Mouse (Mus musculus) small intestine, adult 2 months (tissue): ENCODE data around the gene Mef2b. TPM values are rescaled to one million over a fixed set of nuclear protein-coding genes. Genes with fewer than 3 reads are reported as not detected.

Experiments
- H3K27ac ChIP-seq: fragments of 200-500 bp; 2 replicates; pipeline ENCODE4 v1.5.1; 2012; ENCODE audit warnings: low read depth, low read length, control low read depth, inconsistent platforms; ENCODE audit not compliant: insufficient read depth
- H3K27me3 ChIP-seq: fragments of 200-500 bp; 2 replicates; pipeline ENCODE4 v1.6.1; 2012; ENCODE audit warnings: mild to moderate bottlenecking, moderate library complexity, low read length, inconsistent platforms; ENCODE audit not compliant: control insufficient read depth, insufficient read depth
- H3K36me3 ChIP-seq: fragments of 200-500 bp; 2 replicates; pipeline ENCODE4 v1.6.1; 2012; ENCODE audit warnings: mild to moderate bottlenecking, low read length, control low read depth, inconsistent platforms; ENCODE audit not compliant: control insufficient read depth, insufficient read depth
- H3K4me1 ChIP-seq: fragments of 200-500 bp; 2 replicates; pipeline ENCODE4 v1.6.1; 2012; ENCODE audit warnings: low read length, inconsistent platforms, mixed read lengths; ENCODE audit not compliant: control insufficient read depth, insufficient read depth, insufficient read length
- H3K4me3 ChIP-seq: fragments of 200-500 bp; 2 replicates; pipeline ENCODE4 v1.5.1; 2012; ENCODE audit warnings: low read depth, mild to moderate bottlenecking, control low read depth, inconsistent platforms, low read length, moderate library complexity
- CTCF ChIP-seq: fragments of 200-500 bp; IDR thresholded peaks from 2 replicates; pipeline ENCODE4 v1.5.1; 2012; ENCODE audit warnings: low read depth, mild to moderate bottlenecking, control low read depth, inconsistent platforms, low read length, moderate library complexity, mixed read lengths; ENCODE audit not compliant: insufficient replicate concordance, insufficient read length; ENCODE audit errors: extremely low read depth
- POLR2A ChIP-seq: fragments of 200-500 bp; IDR thresholded peaks from 2 replicates; pipeline ENCODE4 v1.6.1; 2012; ENCODE audit warnings: low read depth, mild to moderate bottlenecking, control low read depth, inconsistent platforms, low read length, moderate library complexity
- WGBS: fragments of 180-500 bp; shearing (Covaris S2); methylation state at CpG from one replicate; pipeline ENCODE4 v1.1.7; 2018; 5-methylcytosine and 5-hydroxymethylcytosine counted together
- polyA plus RNA-seq: library from polyadenylated mRNA; depleted of rRNA; stranded (reverse); fragments of >200 nt; gene quantifications from 2 replicates; pipeline ENCODE4 v1.2.3, GENCODE M21; 2012

Mef2b gene
- polyA plus RNA-seq, 1 experiment: 5.3 TPM

- Histone ChIP-seq H3K27me3 (no peaks in the 10 kb centered on the region), H3K36me3 (no peaks in the 10 kb centered on the region), H3K4me1 (peaks cover 35% of the 10 kb centered on the region), H3K27ac (no peak overlapping the region), H3K4me3 (no peak overlapping the region)
- TF ChIP-seq POLR2A (no peak), CTCF (no peak)
- WGBS: 32% methylated on average over 7 of the region's 7 CpGs
Measured at GRCm38 (mm10) chr8:70197603-70198002, 58.1 kb downstream of the Mef2b start.

GRCm38 (mm10) chr8:70200098-70200681 lies 60.7 kb downstream of the Mef2b start:
- H3K27ac ChIP-seq: no peak overlapping the region
- no peak overlapping the region for H3K4me3 ChIP-seq
- H3K27me3 ChIP-seq: no peaks in the 10 kb centered on the region
- WGBS: 21% methylated on average over 5 of the region's 5 CpGs
- TF ChIP-seq CTCF (peak; percentile 46; the same call in 1 of the 2 replicates), POLR2A (no peak)
- peaks cover 23% of the 10 kb centered on the region for H3K4me1 ChIP-seq
- no peaks in the 10 kb centered on the region for H3K36me3 ChIP-seq

DNA sequence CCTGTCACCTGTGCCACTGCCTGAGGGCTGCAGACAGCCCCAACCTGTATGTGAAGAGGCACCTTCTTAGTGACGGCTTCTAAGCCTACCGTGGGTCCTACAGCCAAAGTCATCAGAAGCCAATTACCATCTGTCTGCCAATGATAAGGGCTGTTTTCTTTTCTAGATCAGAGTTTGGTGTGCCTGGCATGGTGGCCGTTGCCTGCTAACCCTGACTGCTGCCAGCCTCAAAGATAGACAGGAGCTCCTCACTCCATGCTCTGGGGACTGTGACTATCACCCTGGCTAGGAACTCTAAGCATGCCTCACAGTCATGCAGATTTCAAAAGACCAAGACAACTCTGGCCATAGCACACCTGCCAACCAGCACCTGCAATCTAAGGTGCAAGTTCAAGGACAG lies 61.9 kb downstream of the Mef2b start:
- WGBS: 33% methylated on average over 3 of the region's 3 CpGs
- H3K27me3 ChIP-seq: no peaks in the 10 kb centered on the region
- H3K27ac ChIP-seq: no peak overlapping the region
- no peak overlapping the region for H3K4me3 ChIP-seq
- H3K4me1 ChIP-seq: peaks cover 23% of the 10 kb centered on the region
- TF ChIP-seq CTCF (no peak), POLR2A (no peak)
- no peaks in the 10 kb centered on the region for H3K36me3 ChIP-seq

GRCm38 (mm10) chr8:70203072-70203471 lies 63.6 kb downstream of the Mef2b start:
- H3K4me1 ChIP-seq: peaks cover 20% of the 10 kb centered on the region
- H3K36me3 ChIP-seq: no peaks in the 10 kb centered on the region
- no peak overlapping the region for H3K4me3 ChIP-seq
- no peaks in the 10 kb centered on the region for H3K27me3 ChIP-seq
- TF ChIP-seq CTCF (no peak), POLR2A (no peak)
- H3K27ac ChIP-seq: no peak overlapping the region
- WGBS: 93% methylated on average over 4 of the region's 4 CpGs

DNA sequence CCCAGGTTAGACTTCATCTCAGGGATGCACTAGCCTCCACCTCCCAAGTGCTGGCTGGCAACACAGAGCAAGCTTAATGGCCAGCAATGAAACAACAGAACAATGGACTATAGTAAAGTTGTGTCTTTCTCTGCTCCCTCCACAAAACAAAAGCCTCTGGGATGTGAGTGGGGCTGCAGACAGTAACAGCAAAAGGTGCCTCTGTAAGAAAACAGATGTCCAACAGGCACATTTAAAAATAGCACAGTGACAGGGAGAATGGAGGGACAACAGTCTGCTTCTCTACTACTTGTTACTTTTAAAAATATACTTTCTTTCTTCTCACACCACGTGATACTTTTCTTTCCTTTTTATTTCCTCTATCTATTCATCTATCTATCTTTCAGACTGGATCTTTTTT lies 65.2 kb downstream of the Mef2b start:
- Histone ChIP-seq H3K4me3 (no peak overlapping the region), H3K36me3 (no peaks in the 10 kb centered on the region), H3K27ac (no peak overlapping the region), H3K4me1 (peaks cover 21% of the 10 kb centered on the region; the same call in 1 of the 2 replicates), H3K27me3 (no peaks in the 10 kb centered on the region)
- 63% methylated on average over 1 of the region's 1 CpGs for WGBS
- TF ChIP-seq CTCF (no peak), POLR2A (no peak)

DNA sequence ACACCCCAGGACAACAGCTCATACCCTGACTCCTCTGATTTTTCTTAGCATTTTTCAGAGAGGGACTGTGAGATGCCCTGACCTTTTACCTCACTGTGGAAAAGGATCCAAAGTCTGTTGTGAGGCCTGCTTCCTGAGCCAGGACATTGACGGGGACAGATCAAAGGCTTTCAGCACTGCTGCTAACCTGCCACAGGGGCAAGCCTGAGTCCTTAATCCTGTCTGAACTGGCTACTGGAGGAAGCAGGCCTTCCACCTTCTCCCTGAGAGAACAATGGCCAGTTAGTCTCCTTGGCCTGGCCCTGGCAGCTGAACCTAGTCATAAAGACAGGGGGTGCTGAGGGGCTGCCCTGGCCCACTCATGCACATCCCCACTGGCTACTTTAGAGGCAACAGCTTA lies 68.6 kb downstream of the Mef2b start:
- TF ChIP-seq CTCF (no peak), POLR2A (no peak)
- Histone ChIP-seq H3K4me3 (no peak overlapping the region), H3K27me3 (no peaks in the 10 kb centered on the region), H3K27ac (no peak overlapping the region), H3K36me3 (no peaks in the 10 kb centered on the region), H3K4me1 (peaks cover 9% of the 10 kb centered on the region)
- WGBS: 50% methylated on average over 1 of the region's 1 CpGs

GRCm38 (mm10) chr8:70210538-70210937 lies 71.0 kb downstream of the Mef2b start:
- WGBS: 33% methylated on average over 8 of the region's 8 CpGs
- H3K4me1 ChIP-seq: peaks cover 11% of the 10 kb centered on the region
- no peaks in the 10 kb centered on the region for H3K27me3 ChIP-seq
- TF ChIP-seq POLR2A (no peak), CTCF (no peak)
- H3K36me3 ChIP-seq: no peaks in the 10 kb centered on the region
- H3K4me3 ChIP-seq: peak overlapping the region; percentile 7; the same call in 1 of the 2 replicates
- no peak overlapping the region for H3K27ac ChIP-seq

- TF ChIP-seq CTCF: no peak
- 23% methylated on average over 1 of the region's 1 CpGs for WGBS
- Histone ChIP-seq H3K4me3 (peak overlapping the region; percentile 84), H3K27me3 (no peaks in the 10 kb centered on the region), H3K4me1 (peaks cover 11% of the 10 kb centered on the region), H3K36me3 (no peaks in the 10 kb centered on the region), H3K27ac (peak overlapping the region; percentile 60; the same call in 1 of the 2 replicates)
Measured at GRCm38 (mm10) chr8:70211275-70211674, 71.8 kb downstream of the Mef2b start.
